ENCODE assay signal across 9 mouse cellular contexts in genomic region chr3:152928287-152928975, GRCm38 (mm10). TPM values are rescaled to one million over a fixed set of nuclear protein-coding genes. Genes with fewer than 3 reads are reported as not detected.
DNase-seq lines count a peak whose midpoint lies in the region; ATAC-seq and TF ChIP-seq lines count a peak whose summit lies in the region.
"Had no signal": no experiment of that assay in that cellular context is flagged by ENCODE, and none has a peak within 500 bp of the region (broad histone marks: within the 10 kb centered on the region; RNA-seq: fewer than 3 reads in every experiment).

No protein-coding gene starts in this region.

- no peak for DNase-seq in heart, postnatal 14 days
- DNase-seq in thymus, adult 2 months = peak; percentile 49
- no peak for DNase-seq in thymus, postnatal 4 days
- DNase-seq in thymus, postnatal 36 days = peak; percentile 38 to 53
- DNase-seq in right cerebral cortex, postnatal 25 days = no peak
- DNase-seq in kidney, adult 18-20 months = no peak
- DNase-seq: cerebellum, adult 9-11 months had no signal

- H3K4me3 ChIP-seq in heart, embryonic 11.5 days (ENCODE audit: low read depth, low read length) = no peak overlapping the region
- H3K4me3 ChIP-seq in thymus, adult 2 months (ENCODE audit: control insufficient read depth, insufficient read depth, low read length) = no peak overlapping the region
- H3K4me3 ChIP-seq in liver, embryonic 16.5 days (ENCODE audit: low read depth, low read length) = no peak overlapping the region

- WGBS in heart, embryonic 11.5 days (ENCODE audit: insufficient replicate concordance) = 48% methylated on average over 13 of the region's 13 CpGs
- WGBS in thymus, adult 2 months = 39% methylated on average over 13 of the region's 13 CpGs
- WGBS in liver, embryonic 16.5 days (ENCODE audit: insufficient replicate concordance) = 40% methylated on average over 13 of the region's 13 CpGs

- peaks cover 6% of the 10 kb centered on the region for H3K4me1 ChIP-seq in heart, embryonic 11.5 days (ENCODE audit: control insufficient read depth, insufficient read depth, low read length)
- peaks cover 47% of the 10 kb centered on the region for H3K4me1 ChIP-seq in thymus, adult 2 months (replicated peaks; ENCODE audit: control insufficient read depth, insufficient read depth, low read length)
- H3K4me1 ChIP-seq in liver, embryonic 16.5 days (ENCODE audit: control insufficient read depth, low read depth, low read length) = peaks cover 2% of the 10 kb centered on the region; the same call in 1 of the 2 replicates

- TF ChIP-seq CTCF in thymus, adult 2 months (IDR thresholded peaks at IDR 0.05; ENCODE audit: borderline replicate concordance, control insufficient read depth, extremely low read depth, insufficient read depth, low read length, poor library complexity) = no peak

- no peak overlapping the region for H3K9ac ChIP-seq in heart, embryonic 11.5 days (ENCODE audit: low read depth, low read length)
- no peak overlapping the region for H3K9ac ChIP-seq in liver, embryonic 16.5 days (ENCODE audit: low read depth, low read length)

- H3K36me3 ChIP-seq in heart, embryonic 11.5 days (ENCODE audit: control insufficient read depth, insufficient read depth, low read length) = no peaks in the 10 kb centered on the region
- no peaks in the 10 kb centered on the region for H3K36me3 ChIP-seq in thymus, adult 2 months (ENCODE audit: control insufficient read depth, insufficient read depth, low read length)
- H3K36me3 ChIP-seq in liver, embryonic 16.5 days (ENCODE audit: control insufficient read depth, insufficient read depth) = no peaks in the 10 kb centered on the region

- no peaks in the 10 kb centered on the region for H3K27me3 ChIP-seq in heart, embryonic 11.5 days (ENCODE audit: control insufficient read depth, insufficient read depth, low read length)
- no peaks in the 10 kb centered on the region for H3K27me3 ChIP-seq in thymus, adult 2 months (ENCODE audit: control insufficient read depth, insufficient read depth, low read length)
- no peaks in the 10 kb centered on the region for H3K27me3 ChIP-seq in liver, embryonic 16.5 days (ENCODE audit: control insufficient read depth, insufficient read depth, low read depth, low read length)

- no peak overlapping the region for H3K27ac ChIP-seq in heart, embryonic 11.5 days (ENCODE audit: low read depth, low read length)
- peak overlapping the region; percentile 92 for H3K27ac ChIP-seq in thymus, adult 2 months (ENCODE audit: control insufficient read depth, insufficient read depth, low read length)
- H3K27ac ChIP-seq in liver, embryonic 16.5 days (ENCODE audit: low read length) = no peak overlapping the region

- TF ChIP-seq POLR2A in thymus, adult 2 months (IDR thresholded peaks at IDR 0.05; ENCODE audit: control insufficient read depth, extremely low read depth, insufficient read depth, low read length, poor library complexity) = no peak

- intact Hi-C loops in heart, postnatal 14 days (cut with DNase I) = no loop called here

- H3K9me3 ChIP-seq in heart, embryonic 11.5 days (replicated peaks; ENCODE audit: control insufficient read depth, low read length) = no peaks in the 10 kb centered on the region
- no peaks in the 10 kb centered on the region for H3K9me3 ChIP-seq in liver, embryonic 16.5 days (replicated peaks; ENCODE audit: control insufficient read depth, low read length)

- ATAC-seq in heart, embryonic 11.5 days (replicated peaks; ENCODE audit: insufficient number of reproducible peaks, low FRiP score, low TSS enrichment) = no peak
- peak; percentile 33 for ATAC-seq in liver, embryonic 16.5 days (ENCODE audit: low read depth)

- peak overlapping the region; percentile 8; the same call in 1 of the 2 replicates for H3K4me2 ChIP-seq in heart, embryonic 11.5 days
- H3K4me2 ChIP-seq in liver, embryonic 16.5 days (ENCODE audit: low read depth, low read length) = no peak overlapping the region

RNA-seq across cellular contexts. Expression of gene St6galnac5, which starts 53.6 kb away (rescaled TPM):
- 1.1 and 1.6 TPM in 2 replicates for polyA plus RNA-seq in heart, embryonic 11.5 days (2014; fragmentation: Nextera tagmentation; extraction: Ambion mirVana)
- total RNA-seq in heart, postnatal 14 days (2021) = not detected
- 0.08 and 0.19 TPM in 2 replicates for polyA plus RNA-seq in thymus, adult 2 months (2012; rRNA removed)
- polyA plus RNA-seq in liver, embryonic 16.5 days (2015; fragmentation: Nextera tagmentation; extraction: Ambion mirVana) = 0.05 TPM in 1 of 2 replicates, not detected in the other

Comparison
In these comparisons a context has a peak if more than half of its experiments do, and no peak if none do; other contexts are left out.
1. DNase-seq: peak in thymus, adult 2 months (single experiment) and thymus, postnatal 36 days (2 of 2); none in heart, postnatal 14 days (0 of 2), thymus, postnatal 4 days (single experiment), right cerebral cortex, postnatal 25 days (single experiment) and kidney, adult 18-20 months (single experiment).